Mouse (Mus musculus): ENCODE results near the gene Serpinf2. TPM values are rescaled to one million over a fixed set of nuclear protein-coding genes. Genes with fewer than 3 reads are reported as not detected.

Serpinf2 gene
- polyA plus RNA-seq, 1 experiment from 2014 or later, result 0.06 TPM

DNA sequence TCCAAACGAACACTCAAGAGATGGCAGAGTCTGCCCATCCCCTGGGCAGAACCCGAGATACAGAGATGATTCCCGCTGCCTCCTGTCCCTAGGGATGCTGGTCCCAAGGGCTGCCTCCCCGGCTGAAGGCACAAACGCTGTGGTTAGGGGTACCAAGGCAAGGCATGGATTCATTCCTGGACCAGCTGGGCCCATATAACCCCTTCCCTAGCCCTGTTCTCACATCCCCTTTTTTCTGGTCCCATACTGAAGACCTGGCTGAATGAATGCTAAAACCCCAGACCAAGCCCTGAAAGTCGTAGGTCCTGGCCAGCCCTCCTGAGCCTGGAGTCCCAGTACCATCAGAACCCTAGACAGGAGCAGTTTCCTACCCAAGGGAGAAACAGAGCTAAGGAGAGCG, 1.6 kb upstream of the Serpinf2 start:
- Histone ChIP-seq H3K9me3 (no peaks in the 10 kb centered on the region), H3K4me1 (peaks cover 17% of the 10 kb centered on the region), H3K27me3 (ENCODE audit: poor library complexity, severe bottlenecking) (no peaks in the 10 kb centered on the region), H3K27ac (no peak overlapping the region), H3K4me3 (no peak overlapping the region), H3K36me3 (replicated peaks) (peaks cover 20% of the 10 kb centered on the region)
- no peak for DNase-seq (ENCODE audit: extremely low spot score, low spot score)
- 91% methylated on average over 7 of the region's 7 CpGs for WGBS

DNA sequence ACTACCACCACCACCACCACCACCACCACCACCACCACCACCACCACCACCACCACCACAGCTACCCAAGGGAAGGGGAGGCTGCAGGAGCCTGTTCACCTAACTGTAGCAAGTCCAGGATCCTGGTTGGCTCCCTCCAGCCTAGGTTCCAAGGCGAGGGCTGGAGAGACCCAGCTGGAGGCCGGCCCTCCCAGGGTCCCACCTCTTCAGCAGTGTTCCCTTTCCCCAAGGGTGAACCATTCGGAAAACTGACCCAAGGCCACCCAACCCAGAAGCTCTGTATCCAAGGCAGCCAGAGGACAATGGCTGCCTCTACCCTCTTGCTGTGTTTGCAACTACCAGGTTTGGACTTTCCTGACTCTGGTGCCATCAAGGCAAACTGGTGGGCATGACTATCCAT, 560 bp upstream of the Serpinf2 start:
- DNase-seq (ENCODE audit: extremely low spot score, low spot score), result no peak
- Histone ChIP-seq H3K27ac (no peak overlapping the region), H3K36me3 (replicated peaks) (peaks cover 17% of the 10 kb centered on the region), H3K9me3 (no peaks in the 10 kb centered on the region), H3K4me3 (no peak overlapping the region), H3K4me1 (peaks cover 17% of the 10 kb centered on the region), H3K27me3 (ENCODE audit: poor library complexity, severe bottlenecking) (no peaks in the 10 kb centered on the region)
- 77% methylated on average over 3 of the region's 3 CpGs for WGBS

DNA sequence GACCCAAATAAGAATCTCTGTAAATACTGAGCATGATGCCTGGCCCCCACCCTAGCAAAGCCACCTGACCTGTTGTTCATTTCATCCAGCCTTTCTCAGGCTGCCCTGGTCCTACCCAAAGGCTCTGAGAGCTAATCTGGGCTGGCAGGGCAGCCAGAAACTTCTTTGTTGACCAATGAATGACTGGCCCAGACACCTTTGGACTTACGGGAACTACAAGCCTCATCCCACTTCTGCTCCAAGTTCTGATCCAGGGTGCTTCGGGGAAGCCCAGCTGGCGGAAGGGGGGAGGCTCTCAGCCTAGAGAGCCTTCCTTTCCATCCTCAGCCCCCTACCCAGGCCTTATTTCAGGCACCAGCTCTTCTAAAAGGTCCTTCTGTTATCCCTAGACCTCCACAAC, 587 bp downstream of the Serpinf2 start:
- Histone ChIP-seq H3K36me3 (replicated peaks) (peaks cover 10% of the 10 kb centered on the region), H3K27ac (no peak overlapping the region), H3K4me3 (no peak overlapping the region), H3K9me3 (peaks cover 4% of the 10 kb centered on the region; the same call in 1 of the 2 replicates), H3K27me3 (ENCODE audit: poor library complexity, severe bottlenecking) (no peaks in the 10 kb centered on the region), H3K4me1 (peaks cover 10% of the 10 kb centered on the region)
- DNase-seq (ENCODE audit: extremely low spot score, low spot score), result no peak
- WGBS, result 97% methylated on average over 3 of the region's 3 CpGs

DNA sequence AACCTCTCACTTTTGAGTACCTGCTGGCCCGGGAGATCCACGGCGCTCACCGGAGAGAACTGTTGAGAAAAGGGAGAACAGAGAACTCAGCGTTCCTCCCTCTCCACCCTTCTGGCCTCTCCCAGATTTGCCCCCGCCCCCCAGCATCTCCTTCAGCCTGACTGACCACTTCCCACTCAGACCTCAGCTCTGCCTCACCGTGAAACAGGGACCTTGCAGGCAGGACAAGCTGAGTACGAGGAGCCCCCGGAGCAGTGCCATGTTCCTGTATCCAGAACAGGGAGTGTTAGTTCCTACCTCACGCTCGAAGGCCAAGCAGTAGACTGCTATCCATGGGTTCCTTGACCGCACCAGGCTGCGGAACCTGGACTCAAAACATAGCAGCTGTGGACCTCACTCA, 1.2 kb downstream of the Serpinf2 start:
- WGBS, result 84% methylated on average over 13 of the region's 13 CpGs
- peaks cover 10% of the 10 kb centered on the region for H3K36me3 ChIP-seq (replicated peaks)
- no peak for DNase-seq (ENCODE audit: extremely low spot score, low spot score)
- no peaks in the 10 kb centered on the region for H3K27me3 ChIP-seq (ENCODE audit: poor library complexity, severe bottlenecking)
- peaks cover 5% of the 10 kb centered on the region; the same call in 1 of the 2 replicates for H3K4me1 ChIP-seq
- no peak overlapping the region for H3K4me3 ChIP-seq
- H3K9me3 ChIP-seq, result peaks cover 4% of the 10 kb centered on the region; the same call in 1 of the 2 replicates
- no peak overlapping the region for H3K27ac ChIP-seq

DNA sequence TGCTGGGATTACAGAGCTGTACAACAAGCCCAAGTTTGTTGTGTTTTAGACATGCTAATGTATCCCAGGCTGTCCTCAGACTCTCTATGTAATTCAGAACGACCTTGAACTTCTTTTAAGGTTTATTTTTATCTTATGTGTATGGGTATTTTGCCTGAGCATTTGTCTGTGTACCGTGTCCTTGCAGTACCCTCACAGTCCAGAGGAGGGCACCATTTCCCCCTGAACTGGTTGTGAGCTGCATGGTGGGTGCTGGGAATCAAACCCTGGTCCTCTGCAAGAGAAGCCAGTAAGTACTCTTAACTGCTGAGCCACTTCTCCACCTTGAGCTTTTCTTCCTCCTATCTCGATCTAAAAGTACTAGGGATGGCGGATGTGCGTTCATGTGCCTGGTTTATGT, 5.3 kb downstream of the Serpinf2 start:
- 87% methylated on average over 5 of the region's 5 CpGs for WGBS
- Histone ChIP-seq H3K36me3 (replicated peaks) (no peaks in the 10 kb centered on the region), H3K9me3 (peaks cover 7% of the 10 kb centered on the region; the same call in 1 of the 2 replicates), H3K27ac (no peak overlapping the region), H3K4me1 (no peaks in the 10 kb centered on the region), H3K4me3 (no peak overlapping the region), H3K27me3 (ENCODE audit: poor library complexity, severe bottlenecking) (no peaks in the 10 kb centered on the region)
- no peak for DNase-seq (ENCODE audit: extremely low spot score, low spot score)

DNA sequence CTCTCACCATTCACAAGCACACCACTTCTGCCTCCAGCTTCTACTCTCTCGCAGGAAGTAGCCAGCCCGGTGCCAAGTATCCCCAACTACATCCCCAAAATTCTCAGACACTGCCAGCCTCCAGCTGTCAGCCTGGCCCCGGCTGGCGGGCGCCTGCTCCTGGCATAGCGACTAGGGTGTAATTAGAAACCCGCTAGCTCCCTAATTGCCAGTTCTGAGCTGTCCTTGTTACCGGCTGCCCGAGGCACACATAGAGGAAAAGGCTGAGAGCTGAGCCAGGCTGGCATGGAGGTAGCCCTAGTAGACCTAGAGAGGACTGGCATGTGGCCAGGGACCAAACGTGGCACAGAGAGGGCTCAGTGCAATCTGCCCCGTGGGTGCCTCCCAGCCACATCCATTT, 8.1 kb downstream of the Serpinf2 start:
- no peak for DNase-seq (ENCODE audit: extremely low spot score, low spot score)
- no peak overlapping the region for H3K27ac ChIP-seq
- no peaks in the 10 kb centered on the region for H3K27me3 ChIP-seq (ENCODE audit: poor library complexity, severe bottlenecking)
- H3K36me3 ChIP-seq (replicated peaks), result no peaks in the 10 kb centered on the region
- WGBS, result 87% methylated on average over 11 of the region's 11 CpGs
- H3K4me3 ChIP-seq, result no peak overlapping the region
- H3K9me3 ChIP-seq, result peaks cover 7% of the 10 kb centered on the region; the same call in 1 of the 2 replicates
- no peaks in the 10 kb centered on the region for H3K4me1 ChIP-seq

DNA sequence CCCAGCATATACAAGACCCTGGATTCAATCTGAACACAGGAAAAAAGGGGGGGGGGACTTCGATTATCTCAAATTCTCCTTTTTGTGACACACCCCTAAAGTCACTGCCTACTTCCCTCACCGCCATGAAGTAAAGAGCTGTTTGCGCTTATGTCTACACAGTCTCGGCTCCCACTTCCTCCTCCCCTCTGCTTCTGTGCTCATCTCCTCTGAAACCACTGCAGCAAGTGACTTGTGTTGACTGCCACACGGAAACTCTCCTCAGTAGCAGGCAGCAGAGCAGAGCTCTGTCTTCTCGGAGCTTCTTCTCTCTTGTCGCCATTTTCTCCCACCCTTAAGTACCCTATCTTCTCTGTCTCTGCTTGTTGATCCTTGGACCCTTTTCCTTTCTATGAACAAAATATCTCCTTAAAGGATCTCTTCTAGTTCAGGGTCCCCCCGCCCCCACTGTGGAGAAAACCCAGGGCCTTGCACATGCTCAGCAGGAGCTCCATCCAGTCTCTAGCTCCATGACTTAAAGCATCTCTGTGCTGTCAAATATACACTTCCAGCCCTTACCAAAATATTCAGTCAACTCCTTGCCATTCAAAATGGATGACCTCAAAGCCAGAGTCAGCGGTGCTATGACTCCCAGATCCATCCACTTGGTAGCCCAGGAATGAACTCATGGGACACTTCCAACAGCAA, 10.2 kb downstream of the Serpinf2 start:
- Histone ChIP-seq H3K9me3 (peaks cover 5% of the 10 kb centered on the region; the same call in 1 of the 2 replicates), H3K27ac (no peak overlapping the region), H3K27me3 (ENCODE audit: poor library complexity, severe bottlenecking) (no peaks in the 10 kb centered on the region), H3K4me1 (no peaks in the 10 kb centered on the region), H3K4me3 (no peak overlapping the region), H3K36me3 (replicated peaks) (no peaks in the 10 kb centered on the region)
- no peak for DNase-seq (ENCODE audit: extremely low spot score, low spot score)
- WGBS, result 92% methylated on average over 9 of the region's 9 CpGs

DNA sequence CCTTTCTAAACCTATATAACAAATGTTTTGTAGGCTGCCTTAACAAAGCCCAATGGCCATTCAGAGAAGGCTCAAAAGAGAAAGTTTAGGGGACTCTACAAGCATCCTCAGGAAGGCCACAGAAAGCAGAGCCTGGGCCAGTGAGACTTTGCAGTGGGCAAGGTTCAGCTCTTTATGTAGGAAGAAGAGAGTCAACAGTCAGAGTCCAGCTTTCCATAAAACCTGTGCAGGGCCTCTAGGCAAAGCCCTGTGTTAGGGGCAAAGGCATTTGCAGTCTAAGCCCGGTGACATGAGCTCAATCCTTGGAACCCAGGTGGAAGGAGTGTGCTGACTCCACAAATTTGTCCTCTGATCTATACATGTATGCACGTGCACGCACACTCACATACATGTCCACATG, 14.9 kb downstream of the Serpinf2 start:
- no peak overlapping the region for H3K4me3 ChIP-seq
- 96% methylated on average over 3 of the region's 3 CpGs for WGBS
- no peaks in the 10 kb centered on the region for H3K27me3 ChIP-seq (ENCODE audit: poor library complexity, severe bottlenecking)
- no peak for DNase-seq (ENCODE audit: extremely low spot score, low spot score)
- H3K4me1 ChIP-seq, result peaks cover 31% of the 10 kb centered on the region
- H3K27ac ChIP-seq, result no peak overlapping the region
- H3K9me3 ChIP-seq, result no peaks in the 10 kb centered on the region
- no peaks in the 10 kb centered on the region for H3K36me3 ChIP-seq (replicated peaks)

DNA sequence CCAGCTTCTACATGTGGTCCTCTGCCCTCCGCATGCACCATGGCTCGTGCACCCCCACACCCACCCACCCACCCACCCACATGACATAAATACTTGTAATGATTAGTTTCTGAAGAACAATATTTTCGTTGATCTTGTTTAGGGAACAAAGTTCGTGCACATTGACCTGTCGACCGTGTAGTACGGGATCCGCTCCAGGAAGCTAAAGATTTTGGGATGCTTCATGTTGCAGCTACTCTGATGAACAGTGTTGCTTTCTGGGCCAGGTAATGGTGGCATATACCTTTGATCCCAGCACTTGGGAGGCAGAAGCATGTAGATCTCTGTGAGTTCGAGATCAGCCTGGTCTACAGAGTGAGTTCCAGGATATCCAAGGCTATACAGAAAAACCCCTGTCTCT, 15.4 kb downstream of the Serpinf2 start:
- no peaks in the 10 kb centered on the region for H3K27me3 ChIP-seq (ENCODE audit: poor library complexity, severe bottlenecking)
- H3K4me1 ChIP-seq, result peaks cover 31% of the 10 kb centered on the region
- H3K9me3 ChIP-seq, result no peaks in the 10 kb centered on the region
- H3K36me3 ChIP-seq (replicated peaks), result no peaks in the 10 kb centered on the region
- WGBS, result 93% methylated on average over 9 of the region's 9 CpGs
- H3K27ac ChIP-seq, result no peak overlapping the region
- H3K4me3 ChIP-seq, result no peak overlapping the region
- no peak for DNase-seq (ENCODE audit: extremely low spot score, low spot score)

DNA sequence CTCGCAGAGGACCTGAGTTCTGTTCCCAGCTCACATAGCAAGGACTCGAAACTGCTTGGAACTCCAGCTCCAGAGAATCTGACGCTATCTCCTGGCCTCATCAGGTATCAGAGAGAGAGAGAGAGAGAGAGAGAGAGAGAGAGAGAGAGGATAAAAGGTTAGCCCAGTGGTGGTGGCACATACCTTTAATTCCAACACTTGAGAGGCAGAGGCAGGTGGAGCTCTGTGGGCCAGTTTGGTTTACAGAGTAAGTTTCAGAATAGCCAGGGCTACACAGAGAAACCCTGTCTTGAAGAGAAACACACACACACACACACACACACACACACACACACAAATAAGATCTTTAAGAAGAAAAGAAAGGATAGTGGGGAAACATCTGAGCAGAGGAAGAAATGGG, 16.3 kb downstream of the Serpinf2 start:
- Histone ChIP-seq H3K27me3 (ENCODE audit: poor library complexity, severe bottlenecking) (no peaks in the 10 kb centered on the region), H3K4me3 (no peak overlapping the region), H3K4me1 (peaks cover 31% of the 10 kb centered on the region), H3K9me3 (no peaks in the 10 kb centered on the region), H3K27ac (peak overlapping the region; percentile 83; the same call in 1 of the 2 replicates), H3K36me3 (replicated peaks) (no peaks in the 10 kb centered on the region; the same call in 1 of the 2 replicates)
- WGBS, result 91% methylated on average over 3 of the region's 3 CpGs
- DNase-seq (ENCODE audit: extremely low spot score, low spot score), result no peak

DNA sequence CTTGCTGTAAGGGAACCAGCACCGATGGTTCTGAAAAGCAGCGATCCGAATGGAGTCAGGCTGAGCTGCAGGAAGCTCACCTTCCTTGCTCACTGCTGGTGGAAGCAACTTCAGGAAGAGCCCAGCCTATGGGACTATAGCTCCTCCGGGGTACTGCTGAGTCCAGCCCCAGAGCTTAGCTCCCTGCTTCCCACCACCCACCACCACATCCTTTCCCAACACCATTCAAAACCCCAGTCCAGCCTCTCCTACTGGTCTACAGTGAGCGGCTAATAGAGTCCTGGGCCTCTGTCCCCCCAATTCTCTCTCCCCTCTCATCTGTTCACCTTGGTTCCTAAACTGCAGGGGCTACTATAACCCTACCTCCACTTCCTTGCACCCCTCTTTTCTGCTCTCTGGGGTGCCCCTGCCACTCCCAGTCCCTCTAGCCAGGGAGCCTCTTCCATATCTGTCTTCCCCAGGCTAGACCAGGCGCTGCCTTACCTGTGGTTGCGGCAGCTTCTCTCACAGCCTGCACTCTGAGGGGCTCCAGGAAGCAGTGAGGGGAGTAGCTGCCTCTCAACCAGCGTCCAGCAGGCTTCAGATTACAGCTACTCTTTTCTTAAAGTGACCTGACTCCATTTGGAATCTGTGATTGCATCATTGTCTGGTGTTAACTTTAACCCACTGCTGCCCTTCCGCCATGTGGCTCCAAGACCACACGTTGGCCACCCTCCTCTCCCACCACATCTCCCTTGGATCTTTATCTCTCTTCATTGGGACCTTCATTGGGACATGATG, 17.2 kb downstream of the Serpinf2 start, which contains the start of gene Serpinf1:
Gene Serpinf1, minus strand, starts transcription at position 689 of the 780 bp plus-strand sequence.
- Histone ChIP-seq H3K27me3 (ENCODE audit: poor library complexity, severe bottlenecking) (no peaks in the 10 kb centered on the region), H3K27ac (peak within 1 kb of the TSS; percentile 83), H3K36me3 (replicated peaks) (peaks cover 4% of the 10 kb centered on the region; the same call in 1 of the 2 replicates), H3K4me1 (peaks cover 31% of the 10 kb centered on the region), H3K4me3 (peak within 1 kb of the TSS; percentile 49), H3K9me3 (no peaks in the 10 kb centered on the region)
- 50% methylated on average over 10 of the region's 10 CpGs for WGBS
- no peak for DNase-seq (ENCODE audit: extremely low spot score, low spot score)

DNA sequence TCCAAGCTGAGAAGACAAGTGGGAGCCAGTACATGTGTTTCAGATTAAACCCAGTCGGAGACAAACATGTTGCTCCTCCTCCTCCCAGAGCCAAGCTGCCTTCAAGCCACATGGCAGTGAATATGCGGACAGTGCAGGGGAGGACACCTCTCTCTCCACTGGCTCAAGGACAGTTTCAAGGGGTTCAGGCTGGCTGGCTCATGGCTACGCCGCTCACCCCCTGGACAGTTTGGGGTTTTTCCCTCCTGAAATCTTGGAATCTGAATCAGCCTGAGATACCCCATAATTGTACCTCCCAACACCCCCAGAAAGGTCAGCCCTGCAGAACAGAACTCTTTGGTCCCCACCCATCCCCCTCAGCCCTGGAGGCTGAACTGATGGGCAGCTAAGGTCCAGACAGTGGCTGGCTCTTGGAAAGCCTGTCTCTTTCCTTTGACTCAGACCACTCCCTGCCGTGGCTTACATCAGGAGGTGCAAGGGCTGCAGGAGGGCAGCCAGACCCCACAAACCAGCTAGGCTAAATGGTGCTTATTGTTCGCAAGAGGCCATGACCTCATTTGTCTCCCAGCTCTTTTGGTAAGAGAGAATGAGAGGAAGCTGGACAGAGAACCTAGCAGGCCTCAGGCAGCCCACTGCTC, 17.9 kb downstream of the Serpinf2 start:
- Histone ChIP-seq H3K4me3 (peak overlapping the region; percentile 49), H3K27ac (peak overlapping the region; percentile 83), H3K36me3 (replicated peaks) (peaks cover 4% of the 10 kb centered on the region; the same call in 1 of the 2 replicates), H3K27me3 (ENCODE audit: poor library complexity, severe bottlenecking) (no peaks in the 10 kb centered on the region), H3K9me3 (no peaks in the 10 kb centered on the region), H3K4me1 (peaks cover 31% of the 10 kb centered on the region)
- WGBS, result 42% methylated on average over 6 of the region's 6 CpGs
- DNase-seq (ENCODE audit: extremely low spot score, low spot score), result peak; percentile 35
